Mouse (Mus musculus) CH12.LX (cell line): ENCODE data around the gene Gm20388. TPM values are rescaled to one million over a fixed set of nuclear protein-coding genes. Genes with fewer than 3 reads are reported as not detected.

Experiments used
- DNase-seq: peaks from one replicate; pipeline ENCODE4 v3.0.0-alpha.2; 2013; ENCODE audit errors: extremely low read depth
- H3K27ac ChIP-seq: 2 replicates; pipeline ENCODE4 v1.5.1; 2012; ENCODE audit warnings: low read depth, mild to moderate bottlenecking, control low read depth, moderate library complexity; ENCODE audit not compliant: insufficient read depth
- H3K27me3 ChIP-seq: replicated peaks from 2 replicates; pipeline ENCODE3; 2012; ENCODE audit warnings: inconsistent platforms
- H3K36me3 ChIP-seq, 2 experiments: replicated peaks in 1 of 2; 2 replicates each; pipeline versions ENCODE3 to v1.6.1; 2012; ENCODE audit warnings: inconsistent platforms in 1 of 2, low read length in 1 of 2, mild to moderate bottlenecking in 1 of 2, mixed read lengths in 1 of 2, moderate library complexity in 1 of 2; ENCODE audit not compliant: control insufficient read depth in 1 of 2, insufficient read depth in 1 of 2
- H3K4me1 ChIP-seq, 2 experiments: 2 replicates each; pipeline ENCODE4 v1.6.1; 2012; ENCODE audit warnings: inconsistent platforms in 1 of 2, moderate library complexity in 1 of 2; ENCODE audit not compliant: insufficient read depth in 2 of 2, control insufficient read depth in 1 of 2
- H3K4me2 ChIP-seq: 2 replicates; pipeline ENCODE4 v1.6.1; 2012; ENCODE audit warnings: low read depth, mild to moderate bottlenecking, control low read depth; ENCODE audit not compliant: poor library complexity, insufficient read depth, severe bottlenecking
- H3K4me3 ChIP-seq, 3 experiments: fragments of 150-350 bp in 1 of 3; sonication (generic) in 1 of 3; replicated peaks in 1 of 3; 2 replicates each; pipeline versions ENCODE3 to v1.5.1; 2011 to 2012; ENCODE audit warnings: low read depth in 2 of 3, low read length in 2 of 3, mild to moderate bottlenecking in 2 of 3, moderate library complexity in 2 of 3, control low read depth in 1 of 3, improper control_type of control experiment in 1 of 3, inconsistent platforms in 1 of 3, mixed read lengths in 1 of 3; ENCODE audit not compliant: poor library complexity in 1 of 3
- H3K79me2 ChIP-seq: replicated peaks from 2 replicates; pipeline ENCODE4 v1.6.1; 2012; ENCODE audit warnings: mild to moderate bottlenecking, moderate library complexity; ENCODE audit not compliant: control insufficient read depth, poor library complexity, insufficient read depth, severe bottlenecking; ENCODE audit errors: extremely low read depth
- H3K9ac ChIP-seq: 2 replicates; pipeline ENCODE4 v1.6.1; 2012; ENCODE audit warnings: low read depth, mild to moderate bottlenecking, control low read depth, moderate library complexity; ENCODE audit not compliant: insufficient read depth
- H3K9me3 ChIP-seq: replicated peaks from 2 replicates; pipeline ENCODE3; 2012; ENCODE audit warnings: low read length, inconsistent platforms, mixed read lengths
- CHD2 ChIP-seq: IDR thresholded peaks from 2 replicates; pipeline ENCODE4 v1.6.1; 2011; ENCODE audit warnings: low read length, improper control_type of control experiment
- E2F4 ChIP-seq: IDR thresholded peaks from 2 replicates; pipeline ENCODE4 v1.6.1; 2011; ENCODE audit warnings: low read depth, low read length, improper control_type of control experiment; ENCODE audit not compliant: insufficient replicate concordance
- ELF1 ChIP-seq: IDR thresholded peaks from 2 replicates; pipeline ENCODE4 v1.6.1; 2014; ENCODE audit warnings: low read depth, mild to moderate bottlenecking, inconsistent platforms, low read length, improper control_type of control experiment
- ETS1 ChIP-seq: conservative IDR thresholded peaks from 2 replicates; pipeline ENCODE4 v1.6.1; 2012; ENCODE audit warnings: low read depth, mild to moderate bottlenecking, inconsistent platforms, low read length, improper control_type of control experiment, moderate library complexity
- HCFC1 ChIP-seq: IDR thresholded peaks from 2 replicates; pipeline ENCODE4 v1.6.1; 2012; ENCODE audit warnings: low read depth, mild to moderate bottlenecking, inconsistent platforms, low read length, improper control_type of control experiment
- IRF4 ChIP-seq: IDR thresholded peaks from 2 replicates; pipeline ENCODE4 v1.6.1; 2014; ENCODE audit warnings: low read depth, mild to moderate bottlenecking, inconsistent platforms, low read length, improper control_type of control experiment
- JUN ChIP-seq: IDR thresholded peaks from 2 replicates; pipeline ENCODE4 v1.6.1; 2011; ENCODE audit warnings: low read depth, mild to moderate bottlenecking, low read length, improper control_type of control experiment, moderate library complexity; ENCODE audit not compliant: insufficient read depth
- MAFK ChIP-seq: IDR thresholded peaks from 2 replicates; pipeline ENCODE4 v1.6.1; 2011; ENCODE audit warnings: low read length, improper control_type of control experiment; ENCODE audit not compliant: insufficient replicate concordance
- MAX ChIP-seq: IDR thresholded peaks from 2 replicates; pipeline ENCODE4 v1.6.1; 2011; ENCODE audit warnings: low read length, improper control_type of control experiment
- MAZ ChIP-seq: IDR thresholded peaks from 2 replicates; pipeline ENCODE4 v1.6.1; 2012; ENCODE audit warnings: low read depth, mild to moderate bottlenecking, inconsistent platforms, low read length, improper control_type of control experiment, moderate library complexity
- NELFE ChIP-seq: IDR thresholded peaks from 2 replicates; pipeline ENCODE4 v1.6.1; 2011; ENCODE audit warnings: low read depth, low read length, improper control_type of control experiment
- NRF1 ChIP-seq: IDR thresholded peaks from 2 replicates; pipeline ENCODE4 v1.6.1; 2014; ENCODE audit warnings: low read depth, mild to moderate bottlenecking, inconsistent platforms, low read length, improper control_type of control experiment, moderate library complexity
- POLR2A ChIP-seq: IDR thresholded peaks from 2 replicates; pipeline ENCODE4 v1.6.1; 2011; ENCODE audit warnings: low read depth, mild to moderate bottlenecking, improper control_type of control experiment, low read length
- POLR2AphosphoS2 ChIP-seq: IDR thresholded peaks from 2 replicates; pipeline ENCODE4 v1.6.1; 2011; ENCODE audit warnings: low read depth, low read length, improper control_type of control experiment
- RAD21 ChIP-seq: IDR thresholded peaks from 2 replicates; pipeline ENCODE4 v1.6.1; 2011; ENCODE audit warnings: low read depth, mild to moderate bottlenecking, low read length, improper control_type of control experiment, moderate library complexity
- RCOR1 ChIP-seq: conservative IDR thresholded peaks from 2 replicates; pipeline ENCODE4 v1.6.1; 2012; ENCODE audit warnings: low read depth, mild to moderate bottlenecking, inconsistent platforms, low read length, improper control_type of control experiment
- TCF12 ChIP-seq: IDR thresholded peaks from 2 replicates; pipeline ENCODE4 v1.6.1; 2014; ENCODE audit warnings: low read depth, mild to moderate bottlenecking, inconsistent platforms, low read length, improper control_type of control experiment
- USF1 ChIP-seq: IDR thresholded peaks from 2 replicates; pipeline ENCODE4 v1.6.1; 2014; ENCODE audit warnings: low read depth, mild to moderate bottlenecking, inconsistent platforms, low read length, improper control_type of control experiment
- USF2 ChIP-seq: conservative IDR thresholded peaks from 2 replicates; pipeline ENCODE4 v1.6.1; 2011; ENCODE audit warnings: low read depth, low read length, improper control_type of control experiment
- ZKSCAN1 ChIP-seq: IDR thresholded peaks from 2 replicates; pipeline ENCODE4 v1.6.1; 2012; ENCODE audit warnings: low read depth, inconsistent platforms, low read length, improper control_type of control experiment, borderline replicate concordance
- ZMIZ1 ChIP-seq: IDR thresholded peaks from 2 replicates; pipeline ENCODE4 v1.6.1; 2012; ENCODE audit warnings: low read depth, mild to moderate bottlenecking, inconsistent platforms, low read length, improper control_type of control experiment
- dilution Hi-C: fragments of 300-500 bp; cut with MboI; formaldehyde crosslinking; loops from 2 replicates; pipeline ENCODE4 v1.14.3; 2020; ENCODE audit warnings: low sequenced_read_pairs; ENCODE audit not compliant: extremely low pct_unique_long_range_greater_than_20kb, extremely low pct_ligation_motif_present
- in situ Hi-C: fragments of 300-500 bp; cut with MboI; formaldehyde crosslinking; loops from 3 replicates; pipeline ENCODE4 v1.14.3; 2019; ENCODE audit warnings: low sequenced_read_pairs, low pct_ligation_motif_present, low pct_unique_long_range_greater_than_20kb, mixed read lengths
- polyA plus RNA-seq: library from polyadenylated mRNA; unstranded; fragments of >175 nt; gene quantifications from 2 replicates; pipeline ENCODE4 v1.2.1, GENCODE M21; 2012; ENCODE audit warnings: low read depth; ENCODE audit not compliant: insufficient read length
- total RNA-seq, 2 experiments: library from RNA; depleted of rRNA; stranded (reverse); fragments of 300-350 nt in 1 of 2; fragments of >200 nt in 1 of 2; gene quantifications; 2 replicates each; pipeline ENCODE4 v1.2.3; 2012 to 2014

The Gm20388 gene
- total and polyA plus RNA-seq, 3 experiments, result 14.8 to 26.3 (median 22.2) TPM

- TF ChIP-seq ETS1 (no peak), E2F4 (no peak), NRF1 (no peak)
- DNase-seq, result no peak
- H3K9me3 ChIP-seq, result peaks cover 5% of the 10 kb centered on the region
- H3K79me2 ChIP-seq, result no peaks in the 10 kb centered on the region
- H3K9ac ChIP-seq, result no peak overlapping the region
- H3K27ac ChIP-seq, result no peak overlapping the region
- no peak overlapping the region for H3K4me2 ChIP-seq
- in situ Hi-C loops, result no loop called here
- no peak overlapping the region for H3K4me3 ChIP-seq
- peaks cover 0 to 6% of the 10 kb centered on the region in 2 experiments for H3K36me3 ChIP-seq
- dilution Hi-C loops, result no loop called here
- no peaks in the 10 kb centered on the region for H3K27me3 ChIP-seq
- peaks cover 15 to 20% of the 10 kb centered on the region in 2 experiments for H3K4me1 ChIP-seq
These were observed 2452.3 kb downstream of the Gm20388 start for GRCm38 (mm10) chr8:122362967-122363366.

- H3K4me3 ChIP-seq, result no peak overlapping the region
- no peaks in the 10 kb centered on the region for H3K27me3 ChIP-seq
- H3K79me2 ChIP-seq, result no peaks in the 10 kb centered on the region
- H3K9me3 ChIP-seq, result peaks cover 5% of the 10 kb centered on the region
- peaks cover 10 to 33% of the 10 kb centered on the region in 2 experiments for H3K4me1 ChIP-seq
- H3K4me2 ChIP-seq, result no peak overlapping the region
- DNase-seq, result no peak
- TF ChIP-seq ELF1 (no peak), IRF4 (no peak), MAFK (no peak), POLR2A (no peak), POLR2AphosphoS2 (no peak), TCF12 (no peak), ZKSCAN1 (no peak), MAX (no peak), CHD2 (no peak), JUN (no peak), RCOR1 (no peak), MAZ (no peak), E2F4 (no peak), HCFC1 (no peak), RAD21 (no peak), NELFE (no peak), ZMIZ1 (no peak), ETS1 (no peak), USF1 (no peak), USF2 (no peak)
- in situ Hi-C loops (no loop called here), dilution Hi-C loops (no loop called here)
- no peak overlapping the region for H3K27ac ChIP-seq
- peaks cover 0 to 13% of the 10 kb centered on the region in 2 experiments for H3K36me3 ChIP-seq
- H3K9ac ChIP-seq, result no peak overlapping the region
These were observed 2457.9 kb downstream of the Gm20388 start for GRCm38 (mm10) chr8:122368494-122368893.
